Mouse (Mus musculus): ENCODE results near the gene Gm10160.

GRCm38 (mm10) chr7:81825381-81825780 lies 30.2 kb downstream of the Gm10160 start:
- no peak for TF ChIP-seq CTCF (IDR thresholded peaks at IDR 0.05; ENCODE audit: extremely low read depth, insufficient read depth, low read length)
- no peak for TF ChIP-seq POLR2A (IDR thresholded peaks at IDR 0.05; ENCODE audit: extremely low read depth, insufficient read depth, low read length)
